Mouse (Mus musculus) brain, adult 10 weeks (tissue): ENCODE measurements around the gene Dgcr8. TPM values are rescaled to one million over a fixed set of nuclear protein-coding genes. Genes with fewer than 3 reads are reported as not detected.

ENCODE experiments used
- polyA plus RNA-seq: library from polyadenylated mRNA; stranded (reverse); fragments of 350-450 nt; fragmentation: Illumina TruSeq; extraction: RNeasy Lipid Tissue Mini Kit (QIAGEN cat#74804); gene quantifications from one replicate; pipeline ENCODE4 v1.2.3, GENCODE M21; 2015; ENCODE audit warnings: low read depth, low replicate concordance

Dgcr8 gene
- 24.6 TPM for polyA plus RNA-seq

GRCm38 (mm10) chr16:18289067-18289588, at the start of gene Dgcr8:
TSS of gene Dgcr8 (minus strand) at chr16:18289246.

GRCm38 (mm10) chr16:18258221-18258620, 30.8 kb downstream of the Dgcr8 start, which contains the start of gene Gm49776:
TSS of gene Gm49776 (minus strand) at chr16:18258321.

GRCm38 (mm10) chr16:18248433-18249363, 40.3 kb downstream of the Dgcr8 start, which contains the start of the genes Trmt2a and Ranbp1:
TSS of gene Trmt2a (plus strand) at chr16:18248679.
TSS of gene Ranbp1 (minus strand) at chr16:18248732.

GRCm38 (mm10) chr16:18234671-18235388, 54.2 kb downstream of the Dgcr8 start, which contains the start of gene Zdhhc8:
TSS of gene Zdhhc8 (minus strand) at chr16:18235136.

GRCm38 (mm10) chr16:18217579-18217978, 71.5 kb downstream of the Dgcr8 start, which contains the start of gene Ccdc188:
TSS of gene Ccdc188 (plus strand) at chr16:18217879.

Other genes starting within 250 kb of the Dgcr8 start
- 109 TPM for gene Dgcr6, start 236.4 kb downstream of the Dgcr8 start, polyA plus RNA-seq
- gene Prodh, start 199.0 kb downstream of the Dgcr8 start, polyA plus RNA-seq = 34.4 TPM
- 67.4 TPM for gene Rtn4r, start 161.6 kb downstream of the Dgcr8 start, polyA plus RNA-seq
- not detected for gene Ccdc188, start 71.4 kb downstream of the Dgcr8 start, polyA plus RNA-seq
- gene Zdhhc8, start 54.1 kb downstream of the Dgcr8 start, polyA plus RNA-seq = 67.7 TPM
- 66.7 TPM for gene Trmt2a, start 40.6 kb downstream of the Dgcr8 start, polyA plus RNA-seq
- gene Ranbp1, start 40.5 kb downstream of the Dgcr8 start, polyA plus RNA-seq = 105 TPM
- gene Gm49776, start 30.9 kb downstream of the Dgcr8 start, polyA plus RNA-seq = not detected
- gene Tango2, start 58.9 kb upstream of the Dgcr8 start, polyA plus RNA-seq = 206 TPM
- 24.8 TPM for gene Arvcf, start 58.9 kb upstream of the Dgcr8 start, polyA plus RNA-seq
- 25.3 TPM for gene Txnrd2, start 137.1 kb upstream of the Dgcr8 start, polyA plus RNA-seq
- gene Comt, start 137.6 kb upstream of the Dgcr8 start, polyA plus RNA-seq = 135 TPM
- gene Gnb1l, start 209.5 kb upstream of the Dgcr8 start, polyA plus RNA-seq = 3.7 TPM
- 2.8 TPM for gene Rtl10, start 209.7 kb upstream of the Dgcr8 start, polyA plus RNA-seq